Mouse (Mus musculus) forebrain, embryonic 11.5 days (tissue): ENCODE data around the gene Apeh. TPM values are rescaled to one million over a fixed set of nuclear protein-coding genes. Genes with fewer than 3 reads are reported as not detected.

Source experiments
- ATAC-seq: fragments of 200-750 bp; cut with Nextera tagmentation; replicated peaks from 2 replicates; pipeline ENCODE4 v1.8.0; 2017; ENCODE audit warnings: moderate TSS enrichment; ENCODE audit not compliant: low FRiP score
- DNase-seq: peaks from one replicate; pipeline ENCODE4 v3.0.0-alpha.2; 2017; ENCODE audit warnings: low spot score
- H3K27ac ChIP-seq: fragments of 300-500 bp; sonication (generic); 2 replicates; pipeline ENCODE4 v1.5.1; 2014; ENCODE audit warnings: low read depth, low read length
- H3K27me3 ChIP-seq: fragments of 300-500 bp; sonication (generic); 2 replicates; pipeline ENCODE4 v1.6.1; 2014; ENCODE audit warnings: mild to moderate bottlenecking, low read length, mixed read lengths; ENCODE audit not compliant: control insufficient read depth, insufficient read depth
- H3K36me3 ChIP-seq: fragments of 300-500 bp; sonication (generic); 2 replicates; pipeline ENCODE4 v1.6.1; 2014; ENCODE audit warnings: mild to moderate bottlenecking, low read length, moderate library complexity, mixed read lengths; ENCODE audit not compliant: control insufficient read depth, insufficient read depth
- H3K4me1 ChIP-seq: fragments of 300-500 bp; sonication (generic); replicated peaks from 2 replicates; pipeline ENCODE4 v1.6.1; 2014; ENCODE audit warnings: low read length, mixed read lengths; ENCODE audit not compliant: control insufficient read depth, insufficient read depth
- H3K4me2 ChIP-seq: fragments of 300-500 bp; sonication (generic); 2 replicates; pipeline ENCODE4 v1.6.1; 2014; ENCODE audit warnings: low read depth, mild to moderate bottlenecking, low read length, moderate library complexity, mixed read lengths; ENCODE audit not compliant: severe bottlenecking
- H3K4me3 ChIP-seq: fragments of 300-500 bp; sonication (generic); 2 replicates; pipeline ENCODE4 v1.5.1; 2014; ENCODE audit warnings: low read depth, low read length
- H3K9ac ChIP-seq: fragments of 300-500 bp; sonication (generic); 2 replicates; pipeline ENCODE4 v1.6.1; 2014; ENCODE audit warnings: low read length
- H3K9me3 ChIP-seq: fragments of 300-500 bp; sonication (generic); 2 replicates; pipeline ENCODE4 v1.6.1; 2016; ENCODE audit warnings: low read length, mixed read lengths; ENCODE audit not compliant: control insufficient read depth
- WGBS: fragments of 180-500 bp; shearing (Covaris S2); extraction: QIAGEN DNeasy Blood & Tissue Kit; methylation state at CpG from one replicate; pipeline ENCODE4 v1.1.7; 2014; 5-methylcytosine and 5-hydroxymethylcytosine counted together
- polyA plus RNA-seq: library from polyadenylated mRNA; unstranded; fragments of >200 nt; fragmentation: Nextera tagmentation; extraction: Ambion mirVana; gene quantifications from 2 replicates; pipeline ENCODE4 v1.2.1, GENCODE M21; 2014

The Apeh gene
- polyA plus RNA-seq, 1 experiment from 2014 or later, result 53.3 TPM

- 0 out of 2 replicates have a peak, but pooled peaks have one; percentile 11 for ATAC-seq
- Histone ChIP-seq H3K9ac (peak overlapping the region; percentile 72), H3K4me1 (peaks cover 6% of the 10 kb centered on the region; the same call in 1 of the 2 replicates), H3K27me3 (no peaks in the 10 kb centered on the region), H3K36me3 (peaks cover 5% of the 10 kb centered on the region; the same call in 1 of the 2 replicates), H3K9me3 (no peaks in the 10 kb centered on the region), H3K4me2 (peak overlapping the region; percentile 89), H3K27ac (no peak overlapping the region), H3K4me3 (peak overlapping the region; percentile 73)
- 45% methylated on average over 15 of the region's 15 CpGs for WGBS
- DNase-seq, result no peak
Measured at GRCm38 (mm10) chr9:108049561-108050251, 44.7 kb downstream of the Apeh start.

GRCm38 (mm10) chr9:108049016-108049455, 45.4 kb downstream of the Apeh start, which contains the start of gene Gmppb:
Gene Gmppb, plus strand, starts transcription at chr9:108049242.
- DNase-seq, result peak; percentile 97
- Histone ChIP-seq H3K9me3 (no peaks in the 10 kb centered on the region), H3K27ac (peak within 1 kb of the TSS; percentile 57), H3K36me3 (peaks cover 5% of the 10 kb centered on the region; the same call in 1 of the 2 replicates), H3K9ac (peak within 1 kb of the TSS; percentile 72), H3K4me2 (peak within 1 kb of the TSS; percentile 89), H3K27me3 (no peaks in the 10 kb centered on the region), H3K4me3 (peak within 1 kb of the TSS; percentile 73), H3K4me1 (peaks cover 6% of the 10 kb centered on the region; the same call in 1 of the 2 replicates)
- peak; percentile 93 for ATAC-seq
- 0% methylated on average over 36 of the region's 39 CpGs for WGBS

DNA sequence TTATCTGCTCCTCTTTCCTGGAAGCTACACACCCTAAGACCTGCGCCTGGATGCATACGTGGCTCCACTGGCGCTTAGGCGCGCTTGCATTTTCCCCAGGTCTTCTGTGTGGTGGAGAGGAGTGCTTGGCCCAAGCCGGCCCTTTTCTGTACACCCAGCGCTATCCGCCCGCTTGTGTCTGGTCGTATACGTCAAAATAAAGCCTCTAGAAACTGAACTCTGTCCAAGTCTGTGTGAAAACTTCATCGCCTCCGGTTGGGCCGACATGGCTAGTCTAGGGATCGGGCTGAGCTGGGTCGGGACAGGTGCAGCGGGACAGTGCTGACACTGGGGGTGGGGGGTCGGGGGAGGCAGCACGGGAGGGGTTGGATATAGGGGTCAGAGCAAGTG, 45.8 kb downstream of the Apeh start:
- Histone ChIP-seq H3K36me3 (peaks cover 5% of the 10 kb centered on the region; the same call in 1 of the 2 replicates), H3K9ac (peak overlapping the region; percentile 53), H3K4me1 (peaks cover 6% of the 10 kb centered on the region; the same call in 1 of the 2 replicates), H3K27ac (peak overlapping the region; percentile 57), H3K4me3 (peak overlapping the region; percentile 73), H3K9me3 (no peaks in the 10 kb centered on the region), H3K4me2 (peak overlapping the region; percentile 89), H3K27me3 (no peaks in the 10 kb centered on the region)
- DNase-seq, result no peak
- WGBS, result 1% methylated on average over 19 of the region's 19 CpGs
- peak; percentile 57 for ATAC-seq

- ATAC-seq, result no peak
- no peaks in the 10 kb centered on the region for H3K9me3 ChIP-seq
- H3K9ac ChIP-seq, result peak overlapping the region; percentile 53
- H3K36me3 ChIP-seq, result peaks cover 5% of the 10 kb centered on the region; the same call in 1 of the 2 replicates
- H3K4me2 ChIP-seq, result peak overlapping the region; percentile 89
- WGBS, result 45% methylated on average over 17 of the region's 17 CpGs
- no peak for DNase-seq
- H3K27me3 ChIP-seq, result no peaks in the 10 kb centered on the region
- peak overlapping the region; percentile 73 for H3K4me3 ChIP-seq
- peak overlapping the region; percentile 57; the same call in 1 of the 2 replicates for H3K27ac ChIP-seq
- peaks cover 6% of the 10 kb centered on the region; the same call in 1 of the 2 replicates for H3K4me1 ChIP-seq
Measured at GRCm38 (mm10) chr9:108047601-108048565, 46.5 kb downstream of the Apeh start.

- DNase-seq, result no peak
- Histone ChIP-seq H3K9me3 (no peaks in the 10 kb centered on the region), H3K4me1 (peaks cover 6% of the 10 kb centered on the region; the same call in 1 of the 2 replicates), H3K9ac (no peak overlapping the region), H3K27me3 (no peaks in the 10 kb centered on the region), H3K27ac (no peak overlapping the region), H3K4me2 (no peak overlapping the region), H3K4me3 (no peak overlapping the region), H3K36me3 (peaks cover 5% of the 10 kb centered on the region; the same call in 1 of the 2 replicates)
- WGBS, result 89% methylated on average over 4 of the region's 4 CpGs
- no peak for ATAC-seq
Measured at GRCm38 (mm10) chr9:108046582-108046981, 47.8 kb downstream of the Apeh start.

GRCm38 (mm10) chr9:108044751-108045492, 49.5 kb downstream of the Apeh start:
- peaks cover 10% of the 10 kb centered on the region; the same call in 1 of the 2 replicates for H3K36me3 ChIP-seq
- no peak overlapping the region for H3K27ac ChIP-seq
- DNase-seq, result no peak
- no peak for ATAC-seq
- H3K9me3 ChIP-seq, result no peaks in the 10 kb centered on the region
- H3K9ac ChIP-seq, result no peak overlapping the region
- no peak overlapping the region for H3K4me3 ChIP-seq
- H3K4me2 ChIP-seq, result no peak overlapping the region
- no peaks in the 10 kb centered on the region for H3K27me3 ChIP-seq
- H3K4me1 ChIP-seq, result peaks cover 3% of the 10 kb centered on the region; the same call in 1 of the 2 replicates
- WGBS, result 96% methylated on average over 8 of the region's 8 CpGs
